Mouse (Mus musculus) bone marrow, adult 2 months (tissue): Measurements from ENCODE around the gene Akap17b.

ENCODE experiments used
- CTCF ChIP-seq: fragments of 200-500 bp; IDR thresholded peaks from 2 replicates; pipeline ENCODE4 v1.5.1; 2011; ENCODE audit warnings: low read length, control low read depth; ENCODE audit not compliant: control insufficient read depth, insufficient read depth
- POLR2A ChIP-seq: fragments of 200-500 bp; IDR thresholded peaks from 2 replicates; pipeline ENCODE4 v1.6.1; 2011; ENCODE audit warnings: low read depth, mild to moderate bottlenecking, control low read depth, low read length, borderline replicate concordance; ENCODE audit not compliant: control insufficient read depth

- TF ChIP-seq POLR2A (no peak), CTCF (no peak)
Observed at GRCm38 (mm10) chrX:36586629-36587303, 58.4 kb downstream of the Akap17b start.
